Mouse (Mus musculus) liver, postnatal 0 days (tissue): ENCODE data around the gene Rasgef1a.

Source experiments
- CTCF ChIP-seq: sonication (generic); IDR thresholded peaks from 2 replicates; pipeline ENCODE4 v1.5.1; 2016; ENCODE audit warnings: antibody characterized with exemption, low read depth
- EP300 ChIP-seq: IDR thresholded peaks from 2 replicates; pipeline ENCODE4 v1.6.1; 2016; ENCODE audit warnings: antibody characterized with exemption, low read depth, mild to moderate bottlenecking

DNA sequence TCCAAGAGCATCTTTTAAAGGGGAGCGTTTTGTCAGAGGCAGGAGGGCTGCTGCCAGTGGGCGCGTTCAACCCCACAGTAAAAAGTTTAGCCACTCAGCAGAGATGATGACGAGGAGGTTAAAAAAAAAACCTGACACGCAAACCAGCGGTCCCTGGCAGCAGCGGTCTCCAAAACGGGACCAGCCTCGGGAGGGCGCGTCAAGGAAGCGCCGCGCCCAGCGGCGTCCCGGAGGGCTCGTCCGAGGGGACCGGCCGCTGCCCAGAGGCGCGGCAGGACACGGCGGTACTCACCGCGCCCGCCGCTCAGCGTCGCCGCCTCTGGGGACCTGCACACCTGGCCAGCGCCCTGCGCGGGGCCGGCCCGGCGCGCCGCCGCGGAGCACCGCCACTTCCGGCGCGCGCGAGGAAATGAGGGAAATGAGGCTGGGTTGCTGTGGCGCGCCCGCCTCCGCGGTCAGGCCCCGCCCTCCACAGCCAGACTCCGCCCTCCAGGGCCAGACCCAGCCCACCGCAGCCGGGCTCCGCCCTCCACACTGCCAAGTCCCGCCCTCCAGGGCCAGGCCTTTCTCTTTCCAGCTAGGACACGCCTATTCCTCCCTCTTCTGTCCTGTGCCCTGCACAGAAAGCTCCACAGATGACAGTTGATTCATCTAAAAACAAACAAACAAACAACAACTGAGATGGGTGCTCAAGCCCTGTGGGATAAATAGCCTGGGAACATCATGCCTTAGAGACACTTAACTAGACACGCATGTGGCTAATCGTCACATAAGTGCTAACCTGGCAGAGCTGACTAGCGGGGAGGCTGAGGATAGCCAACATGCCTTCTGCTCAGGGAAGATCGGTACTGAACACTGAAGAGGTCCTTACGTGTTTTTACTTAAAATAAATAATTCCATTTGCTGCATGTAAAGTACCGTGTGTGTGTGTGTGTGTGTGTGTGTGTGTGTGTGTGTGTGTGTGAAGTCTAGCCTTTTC is 127.8 kb downstream of the Rasgef1a start, which contains the start of gene Csgalnact2:
- no peak for TF ChIP-seq CTCF
- TF ChIP-seq EP300 = no peak
